Mouse (Mus musculus): Measurements from ENCODE around the gene Fbxo24. TPM values are rescaled to one million over a fixed set of nuclear protein-coding genes. Genes with fewer than 3 reads are reported as not detected.

Gene Fbxo24
- total RNA-seq (2023) = under 1 TPM; 0.22 to 0.38 TPM

DNA sequence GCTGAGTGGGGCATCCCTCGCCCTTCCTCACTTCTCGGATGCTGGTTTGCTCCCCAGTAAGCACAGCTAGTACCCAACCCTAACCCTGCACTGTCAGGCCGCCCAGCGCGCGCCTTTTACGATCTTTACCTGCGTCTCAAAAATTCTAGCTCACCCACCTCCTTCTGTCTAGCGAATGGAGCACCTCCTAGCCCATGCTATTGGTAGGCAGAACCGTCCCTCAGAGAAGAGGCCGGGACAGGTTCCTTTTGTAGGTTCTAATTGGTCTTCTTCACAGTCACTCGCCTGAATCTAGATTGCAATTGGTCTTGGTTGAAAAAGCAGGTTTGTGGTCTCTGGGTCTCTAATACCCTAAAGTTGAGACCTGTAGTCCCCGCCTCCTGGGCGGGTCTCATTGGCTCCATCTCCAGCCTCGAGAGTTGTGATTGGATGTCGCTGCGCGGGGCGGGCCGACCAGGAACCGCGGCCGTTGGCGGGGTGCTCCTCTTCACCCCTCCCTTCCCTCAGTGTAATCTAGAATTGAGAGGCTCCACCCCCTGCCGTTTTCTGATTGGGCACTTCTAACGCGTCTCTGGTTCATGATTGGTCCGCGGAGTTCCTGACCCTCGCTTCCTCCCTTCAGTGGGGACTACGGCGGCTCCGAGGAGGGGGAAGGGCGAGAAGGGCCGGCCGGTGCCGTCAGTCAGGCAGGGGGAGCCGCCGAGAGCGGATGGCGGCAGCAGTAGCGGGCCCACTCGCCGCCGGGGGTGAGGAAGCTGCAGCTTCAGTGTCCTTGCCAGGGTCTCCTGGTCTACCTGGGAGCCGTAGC is at the start of gene Fbxo24, which contains the start of the genes Lrch4 and Gm20605:
Gene Fbxo24, minus strand, starts transcription at position 505 of the 808 bp plus-strand sequence.
Gene Lrch4, plus strand, starts transcription at position 624 of the 808 bp plus-strand sequence.
Gene Gm20605, plus strand, starts transcription at position 678 of the 808 bp plus-strand sequence.

DNA sequence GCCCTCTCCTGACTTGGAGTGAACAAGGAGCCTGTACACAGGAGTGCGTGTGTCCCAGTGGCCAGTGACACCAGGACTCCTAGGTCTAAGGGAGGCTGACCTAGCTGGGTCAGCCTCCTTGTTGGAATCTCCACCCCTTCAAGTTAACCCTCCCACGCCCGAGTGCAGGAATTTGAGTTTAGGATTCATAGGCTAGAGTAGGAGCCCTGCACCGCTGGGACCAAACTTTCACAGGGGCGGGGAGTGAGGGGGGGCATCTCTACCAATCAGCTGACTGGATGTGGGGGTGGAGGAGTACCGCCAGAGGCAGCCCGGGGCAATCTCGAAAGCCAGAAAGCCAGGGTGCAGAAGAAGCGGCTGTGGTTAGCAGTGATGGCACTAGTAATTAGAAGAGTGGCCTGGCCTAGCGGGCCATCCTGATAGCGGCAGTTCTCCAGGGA is 16.9 kb upstream of the Fbxo24 start, which contains the start of gene Irs3:
Gene Irs3, minus strand, starts transcription at position 63 of the 440 bp plus-strand sequence.

DNA sequence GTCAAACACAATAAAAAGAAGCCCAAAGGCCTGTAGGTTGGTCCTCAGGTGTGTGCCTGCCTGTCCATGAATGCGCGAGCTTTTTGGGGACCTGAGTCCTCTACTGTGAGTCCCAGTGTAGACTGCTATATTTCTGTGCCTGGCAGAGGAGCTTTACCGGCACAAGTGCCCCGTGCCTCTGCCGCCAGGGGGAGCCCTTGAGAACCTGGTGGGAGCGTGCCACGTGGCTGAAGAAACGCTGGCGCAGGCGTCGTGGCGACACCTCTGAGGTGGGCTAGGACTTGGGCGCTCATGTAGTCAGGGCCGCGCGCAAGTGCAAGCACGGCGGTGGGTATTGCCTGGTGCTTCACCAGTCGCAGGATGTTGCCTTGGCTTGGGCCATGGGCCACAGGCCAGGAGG is 12.3 kb upstream of the Fbxo24 start, which contains the start of gene Sap25:
Gene Sap25, plus strand, starts transcription at position 281 of the 400 bp plus-strand sequence.

DNA sequence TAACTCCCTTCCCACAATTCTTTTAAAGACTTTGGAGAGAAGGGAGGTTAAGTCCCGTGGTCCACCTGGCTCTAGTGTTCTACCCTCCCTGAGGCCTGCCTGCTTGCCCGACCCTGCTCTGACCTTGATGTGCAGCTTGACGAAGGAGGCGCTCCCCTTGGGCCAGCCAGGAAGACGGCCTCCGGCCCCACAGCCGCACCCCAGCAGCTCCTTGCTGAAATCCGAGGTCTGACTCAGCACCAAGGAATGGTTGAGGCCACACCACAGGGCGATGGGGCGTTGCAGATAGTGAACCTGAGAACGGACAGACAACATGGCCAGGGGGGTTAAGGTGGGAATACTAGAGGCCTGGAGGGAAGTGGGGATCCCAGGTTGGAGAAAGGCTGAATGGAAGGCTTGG is 15.3 kb downstream of the Fbxo24 start, which contains the start of gene Pcolce:
Gene Pcolce, minus strand, starts transcription at position 235 of the 400 bp plus-strand sequence.

DNA sequence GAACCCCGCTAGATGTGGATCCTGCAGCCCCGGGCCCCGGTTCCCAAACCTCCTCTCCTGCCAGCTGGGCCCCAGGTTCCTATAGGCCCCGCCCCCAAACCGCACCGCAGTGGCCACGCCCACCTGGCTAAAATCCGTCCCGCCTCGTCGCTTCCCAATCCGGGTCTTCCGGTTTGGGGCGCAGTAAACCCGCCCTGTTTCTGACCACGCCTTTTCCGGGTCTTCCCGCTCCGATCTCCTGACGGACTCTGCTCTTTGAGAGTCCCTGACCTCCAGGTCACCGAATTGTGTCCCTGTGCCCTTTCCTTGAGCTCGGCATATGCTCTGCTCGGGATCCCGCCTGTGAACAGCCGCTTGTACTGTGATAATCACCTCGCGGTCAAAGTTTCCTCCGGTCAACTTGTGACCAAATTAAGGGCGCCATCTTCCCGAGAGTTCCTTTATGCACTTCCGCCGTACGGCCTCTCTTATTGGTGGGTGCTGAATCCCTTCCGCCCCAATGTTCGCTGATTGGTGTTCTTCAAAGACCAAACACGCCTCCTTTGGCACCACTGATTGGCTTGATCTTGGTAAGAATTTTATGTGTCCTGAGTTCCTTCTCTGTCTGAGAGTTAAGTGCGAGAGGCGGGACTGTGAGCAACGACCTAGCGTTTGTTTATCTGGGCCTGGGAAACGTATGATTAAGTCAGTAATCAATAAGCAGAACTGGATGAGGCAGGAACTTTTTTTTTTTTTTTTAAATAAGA is 28.0 kb downstream of the Fbxo24 start, which contains the start of gene Mospd3:
Gene Mospd3, minus strand, starts transcription at position 440 of the 746 bp plus-strand sequence.

DNA sequence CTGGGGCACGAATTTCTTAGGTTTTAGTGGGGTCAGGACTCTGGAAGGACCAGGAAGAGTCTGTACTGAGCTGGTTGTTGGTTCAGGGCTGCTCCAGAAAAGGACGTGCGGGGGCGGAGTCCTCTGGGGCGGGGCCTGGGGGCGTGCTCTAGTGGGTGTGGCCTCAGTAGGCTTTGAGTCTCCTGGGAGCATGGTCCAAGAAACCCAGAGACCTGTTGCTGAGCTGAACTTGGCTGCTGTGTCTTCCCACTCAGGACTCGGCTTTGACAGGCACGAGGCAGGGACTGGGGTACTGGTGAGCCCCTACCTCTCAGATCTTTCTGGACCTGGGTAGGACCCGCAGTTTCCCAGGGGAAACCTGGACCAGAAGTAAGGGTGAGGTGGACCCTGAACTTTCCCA is 59.1 kb downstream of the Fbxo24 start, which contains the start of gene Tfr2:
Gene Tfr2, plus strand, starts transcription at position 176 of the 400 bp plus-strand sequence.

Other genes with a start within 250 kb of the Fbxo24 start
- under 1 TPM; 0.07 to 0.18 TPM for gene Zan, start 151.9 kb downstream of the Fbxo24 start, total RNA-seq (2023)
- gene Pop7, start 126.5 kb downstream of the Fbxo24 start, total RNA-seq (2023) = 10 to 100 TPM; 13.8 to 20.5 TPM
- gene Gigyf1, start 110.5 kb downstream of the Fbxo24 start, total RNA-seq (2023) = 10 to 100 TPM; 45.4 to 47.4 TPM
- gene Epo, start 95.8 kb downstream of the Fbxo24 start, total RNA-seq (2023) = not detected
- gene Gnb2, start 95.5 kb downstream of the Fbxo24 start, total RNA-seq (2023) = 100 to 1,000 TPM; 919 to 975 TPM
- gene Actl6b, start 75.5 kb downstream of the Fbxo24 start, total RNA-seq (2023) = not detected
- gene Tfr2, start 59.2 kb downstream of the Fbxo24 start, total RNA-seq (2023) = 1 to 10 TPM; 3.9 to 5.5 TPM
- 10 to 100 TPM; 47.6 to 59.4 TPM for gene Mospd3, start 27.9 kb downstream of the Fbxo24 start, total RNA-seq (2023)
- under 1 TPM; 0.58 to 0.62 TPM for gene Pcolce, start 15.2 kb downstream of the Fbxo24 start, total RNA-seq (2023)
- gene Lrch4, start 119 bp upstream of the Fbxo24 start, total RNA-seq (2023) = 100 to 1,000 TPM; 231 to 234 TPM
- gene Gm20605, start 173 bp upstream of the Fbxo24 start, total RNA-seq (2023) = 10 to 100 TPM; 43.2 to 44.0 TPM
- 10 to 100 TPM; 63.8 to 70.2 TPM for gene Sap25, start 12.3 kb upstream of the Fbxo24 start, total RNA-seq (2023)
- under 1 TPM in 1 of 2 experiments, not detected in 1; 0.33 TPM for gene Irs3, start 16.7 kb upstream of the Fbxo24 start, total RNA-seq (2023)
- gene Agfg2, start 55.7 kb upstream of the Fbxo24 start, total RNA-seq (2023) = 10 to 100 TPM; 24.1 to 25.5 TPM
- 1 to 10 TPM in 1 of 2 experiments, under 1 TPM in 1; 0.60 to 1.1 TPM for gene Nyap1, start 112.6 kb upstream of the Fbxo24 start, total RNA-seq (2023)
- 100 to 1,000 TPM; 304 to 318 TPM for gene Tsc22d4, start 116.7 kb upstream of the Fbxo24 start, total RNA-seq (2023)
- gene Ppp1r35, start 149.8 kb upstream of the Fbxo24 start, total RNA-seq (2023) = 10 to 100 TPM; 29.2 to 34.9 TPM
- 10 to 100 TPM; 32.5 to 35.7 TPM for gene Mepce, start 158.7 kb upstream of the Fbxo24 start, total RNA-seq (2023)
- 1 to 10 TPM; 2.8 to 3.3 TPM for gene Zcwpw1, start 158.8 kb upstream of the Fbxo24 start, total RNA-seq (2023)
- 100 to 1,000 TPM; 361 to 394 TPM for gene Pilra, start 207.3 kb upstream of the Fbxo24 start, total RNA-seq (2023)
- gene Pilrb1, start 229.1 kb upstream of the Fbxo24 start, total RNA-seq (2023) = 100 to 1,000 TPM; 203 to 212 TPM
- gene Pilrb2, start 242.8 kb upstream of the Fbxo24 start, total RNA-seq (2023) = 100 to 1,000 TPM; 258 to 269 TPM

Measured in neutrophil, adult 59 days (primary cell).